Mouse (Mus musculus) thymus, adult 2 months (tissue): ENCODE results near the gene Rad50.

Experiments
- CTCF ChIP-seq: fragments of 200-500 bp; IDR thresholded peaks from 2 replicates; pipeline ENCODE4 v1.5.1; 2012; ENCODE audit warnings: mild to moderate bottlenecking, control low read depth, low read length, moderate library complexity, borderline replicate concordance; ENCODE audit not compliant: control insufficient read depth, poor library complexity, insufficient read depth; ENCODE audit errors: extremely low read depth
- POLR2A ChIP-seq: fragments of 200-500 bp; IDR thresholded peaks from 2 replicates; pipeline ENCODE4 v1.6.1; 2012; ENCODE audit warnings: mild to moderate bottlenecking, low read length, control low read depth, moderate library complexity; ENCODE audit not compliant: control insufficient read depth, poor library complexity, insufficient read depth; ENCODE audit errors: extremely low read depth

DNA sequence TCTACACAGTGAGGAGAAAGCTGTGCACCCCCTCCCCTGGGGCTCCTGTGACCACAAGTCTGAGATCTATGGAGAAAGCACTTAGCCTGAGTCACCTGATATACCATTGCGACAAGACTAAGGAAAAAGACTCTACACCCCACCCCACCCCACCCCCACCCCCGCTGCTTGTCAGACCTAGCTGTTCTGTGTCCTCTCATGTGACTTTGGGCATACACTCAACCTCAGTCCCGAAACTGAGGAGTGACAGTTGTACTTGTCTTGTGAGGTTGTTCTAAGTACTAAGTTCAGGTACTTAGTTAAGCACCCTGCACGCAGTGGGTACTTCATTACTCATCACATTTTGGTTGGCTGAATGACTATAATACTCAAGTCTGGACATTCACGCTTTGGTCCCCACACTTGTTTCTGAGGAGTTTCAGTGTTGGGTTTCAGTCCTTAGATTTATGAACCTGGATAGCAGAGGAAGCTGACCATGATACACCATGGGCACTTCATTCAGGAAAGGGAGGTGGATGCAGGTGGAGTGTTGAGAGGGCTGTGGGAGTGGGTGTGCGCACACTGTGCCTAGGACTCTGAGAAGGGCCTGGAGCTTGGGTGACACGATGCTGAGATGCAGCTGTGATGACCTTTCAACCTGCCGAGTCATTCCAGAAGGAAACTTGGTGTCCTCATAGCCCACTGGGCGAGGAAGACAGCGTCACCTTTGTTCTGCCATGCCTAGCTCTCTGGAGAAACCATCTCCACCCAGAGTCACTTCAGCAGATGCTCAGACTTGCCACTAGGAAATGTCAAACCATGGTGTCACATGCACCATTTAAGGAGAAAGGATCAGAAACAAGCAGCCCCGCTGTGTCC is 85.3 kb downstream of the Rad50 start:
- TF ChIP-seq CTCF: no peak
- no peak for TF ChIP-seq POLR2A
